Mouse (Mus musculus) stomach, adult 2 months (tissue): Measurements from ENCODE around the gene Olfr1347. TPM values are rescaled to one million over a fixed set of nuclear protein-coding genes. Genes with fewer than 3 reads are reported as not detected.

Source experiments
- polyA plus RNA-seq: library from polyadenylated mRNA; depleted of rRNA; stranded (reverse); fragments of >200 nt; gene quantifications from 2 replicates; pipeline ENCODE4 v1.2.3, GENCODE M21; 2012; rRNA removed

Olfr1347 gene
- not detected in 2 replicates for polyA plus RNA-seq

GRCm38 (mm10) chr7:6499655-6500054 is at the start of gene Olfr1347:
Gene Olfr1347 (minus strand): TSS chr7:6499755.

GRCm38 (mm10) chr7:6522850-6523249 is 23.3 kb upstream of the Olfr1347 start, which contains the start of gene Olfr1349:
Gene Olfr1349 (minus strand): TSS chr7:6522950.

GRCm38 (mm10) chr7:6508648-6509047 is 9.1 kb upstream of the Olfr1347 start, which contains the start of gene Olfr1348:
Gene Olfr1348 (minus strand): TSS chr7:6508748.

GRCm38 (mm10) chr7:6486841-6487240 is 12.7 kb downstream of the Olfr1347 start, which contains the start of gene Olfr5:
Gene Olfr5 (minus strand): TSS chr7:6486941.

GRCm38 (mm10) chr7:6466951-6467350 is 32.6 kb downstream of the Olfr1347 start, which contains the start of gene Olfr1346:
Gene Olfr1346 (plus strand): TSS chr7:6467101.

GRCm38 (mm10) chr7:6455868-6456267 is 43.7 kb downstream of the Olfr1347 start, which contains the start of gene Olfr1336:
Gene Olfr1336 (plus strand): TSS chr7:6456168.

GRCm38 (mm10) chr7:6438388-6438787 is 61.2 kb downstream of the Olfr1347 start, which contains the start of gene Olfr1344:
Gene Olfr1344 (plus strand): TSS chr7:6438688.

Other genes with a start within 250 kb of the Olfr1347 start
- 1.3 TPM in 1 of 2 replicates, not detected in the other for gene Epp13, start 247.0 kb downstream of the Olfr1347 start, polyA plus RNA-seq
- gene Zfp667, start 213.2 kb downstream of the Olfr1347 start, polyA plus RNA-seq: 0.05 and 0.12 TPM in 2 replicates
- 0.09 TPM in 1 of 2 replicates, not detected in the other for gene Zfp583, start 168.5 kb downstream of the Olfr1347 start, polyA plus RNA-seq
- not detected in 2 replicates for gene Gm3854, start 156.0 kb downstream of the Olfr1347 start, polyA plus RNA-seq
- gene Zfp78, start 136.5 kb downstream of the Olfr1347 start, polyA plus RNA-seq: 0.01 TPM in 1 of 2 replicates, not detected in the other
- 0.17 and 0.54 TPM in 2 replicates for gene Zfp28, start 116.5 kb downstream of the Olfr1347 start, polyA plus RNA-seq
- not detected in 2 replicates for gene Smim17, start 101.0 kb downstream of the Olfr1347 start, polyA plus RNA-seq
- not detected in 2 replicates for gene Gm20715, start 89.5 kb downstream of the Olfr1347 start, polyA plus RNA-seq
- not detected in 2 replicates for gene Olfr1344, start 61.1 kb downstream of the Olfr1347 start, polyA plus RNA-seq
- gene Olfr1336, start 43.6 kb downstream of the Olfr1347 start, polyA plus RNA-seq: not detected in 2 replicates
- gene Olfr1346, start 32.7 kb downstream of the Olfr1347 start, polyA plus RNA-seq: not detected in 2 replicates
- gene Olfr5, start 12.8 kb downstream of the Olfr1347 start, polyA plus RNA-seq: not detected in 2 replicates
- gene Olfr1348, start 9.0 kb upstream of the Olfr1347 start, polyA plus RNA-seq: not detected in 2 replicates
- gene Olfr1349, start 23.2 kb upstream of the Olfr1347 start, polyA plus RNA-seq: not detected in 2 replicates
- not detected in 2 replicates for gene Olfr1350, start 65.1 kb upstream of the Olfr1347 start, polyA plus RNA-seq
- 0.02 TPM in 1 of 2 replicates, not detected in the other for gene Zim1, start 196.7 kb upstream of the Olfr1347 start, polyA plus RNA-seq
- 0.29 and 1.3 TPM in 2 replicates for gene Peg3, start 230.7 kb upstream of the Olfr1347 start, polyA plus RNA-seq
- gene Usp29, start 230.8 kb upstream of the Olfr1347 start, polyA plus RNA-seq: 0.10 TPM in 2 replicates